Mouse (Mus musculus) ovary, postnatal 10 days (tissue): Measurements from ENCODE around the gene 2310061I04Rik.
"Not testable (repeated sequence)": the region's sequence is repeated elsewhere in the genome, so short reads cannot be mapped to it uniquely, and the experiment has no call there.

ENCODE experiments used
- DNase-seq: peaks from one replicate; pipeline ENCODE4 v3.0.0; 2022; ENCODE audit warnings: low spot score

Gene 2310061I04Rik

GRCm38 (mm10) chr17:35896781-35897643 is at the start of gene 2310061I04Rik:
2310061I04Rik (minus strand) TSS chr17:35897431.
- peak; percentile 79 for DNase-seq

DNA sequence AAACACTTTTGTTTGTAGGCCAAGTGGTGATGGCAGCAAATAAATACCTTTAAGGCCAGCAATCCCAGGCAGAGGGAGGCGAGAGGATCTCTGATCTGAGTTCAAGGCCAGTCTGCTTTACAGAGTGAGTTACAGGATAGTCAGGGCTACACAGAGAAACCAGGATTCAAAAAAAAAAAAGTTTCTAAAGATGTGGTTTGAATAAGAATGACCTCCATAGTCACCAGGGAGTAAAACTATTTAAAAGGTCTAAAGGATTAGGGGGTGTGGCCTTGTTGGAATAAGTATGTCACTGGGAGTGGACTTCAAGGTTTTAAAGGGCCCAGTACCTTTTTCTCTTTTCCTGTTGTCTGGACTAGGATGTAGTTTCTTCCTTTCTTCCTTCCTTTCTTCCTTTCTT is 42.7 kb upstream of the 2310061I04Rik start:
- DNase-seq, result no peak

DNA sequence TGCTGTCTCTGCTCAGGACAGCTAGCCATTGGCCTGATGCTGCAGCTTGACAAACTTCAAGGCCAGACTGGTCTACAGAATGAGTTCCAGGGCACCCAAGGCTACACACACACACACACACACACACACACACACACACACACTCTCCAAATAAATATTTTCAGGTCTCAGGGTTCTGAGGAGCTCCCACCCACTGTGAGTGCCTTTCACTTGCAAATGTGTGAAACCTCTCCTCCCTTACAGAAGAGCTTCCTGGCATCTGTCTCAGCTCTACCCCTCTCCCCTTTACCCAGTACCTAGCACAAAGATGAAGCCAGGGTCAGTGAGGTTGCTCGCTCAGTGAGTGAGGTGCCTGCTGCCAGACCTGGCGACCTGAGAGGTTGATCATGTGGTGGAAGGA is 41.9 kb upstream of the 2310061I04Rik start:
- DNase-seq, result no peak

DNA sequence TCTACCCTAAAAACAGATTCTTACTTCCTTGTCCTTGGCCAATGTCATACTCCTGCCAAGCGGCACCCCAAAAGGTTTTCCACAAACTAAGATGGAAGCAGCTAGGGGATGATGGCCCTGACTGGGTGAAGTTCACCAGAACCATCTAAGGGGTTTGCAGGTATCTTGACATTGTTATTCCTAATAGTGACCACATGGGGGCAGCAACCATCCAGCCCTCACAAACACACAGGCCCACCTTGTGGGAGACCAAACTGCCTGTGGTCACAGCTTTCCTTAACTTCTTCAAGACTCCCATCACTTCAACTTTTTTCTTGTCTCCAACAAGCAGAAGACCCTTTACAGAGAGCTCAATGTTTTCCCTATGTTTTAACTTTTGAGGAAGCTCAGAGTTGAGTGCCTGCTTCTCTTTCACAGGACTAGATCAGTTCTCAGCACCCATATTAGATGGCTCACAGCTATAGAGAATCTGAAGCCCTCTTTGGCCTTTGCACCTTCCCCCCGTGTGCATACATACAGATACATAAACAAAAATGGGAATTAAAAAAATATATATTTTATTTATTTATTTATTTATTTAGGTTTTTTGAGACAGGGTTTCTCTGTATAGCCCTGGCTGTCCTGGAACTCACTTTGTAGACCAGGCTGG is 40.6 kb upstream of the 2310061I04Rik start:
- DNase-seq, result no peak

- DNase-seq, result not testable (repeated sequence)
Observed at GRCm38 (mm10) chr17:35935763-35936162, 38.5 kb upstream of the 2310061I04Rik start.

- DNase-seq, result no peak
Observed at GRCm38 (mm10) chr17:35932608-35933007, 35.4 kb upstream of the 2310061I04Rik start.

DNA sequence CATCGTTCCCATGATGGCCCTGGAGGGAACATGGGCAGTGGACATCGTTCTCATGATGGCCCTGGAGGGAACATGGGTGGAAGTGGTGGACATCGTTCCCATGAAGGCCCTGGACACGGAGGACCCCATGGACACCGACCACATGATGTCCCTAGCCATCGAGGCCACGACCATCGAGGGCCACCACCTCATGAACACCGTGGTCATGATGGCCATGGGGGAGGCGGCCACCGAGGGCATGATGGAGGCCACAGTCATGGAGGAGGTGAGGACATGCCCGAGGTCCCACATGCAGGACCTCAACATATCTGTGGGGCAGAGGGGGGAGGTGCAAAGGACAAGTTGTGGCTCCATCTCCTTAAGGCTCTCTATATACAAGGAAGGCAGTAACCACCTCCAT is 33.4 kb upstream of the 2310061I04Rik start:
- no peak for DNase-seq

GRCm38 (mm10) chr17:35929534-35929933 is 32.3 kb upstream of the 2310061I04Rik start:
- DNase-seq, result no peak

- no peak for DNase-seq
Observed at GRCm38 (mm10) chr17:35927471-35927870, 30.2 kb upstream of the 2310061I04Rik start.

DNA sequence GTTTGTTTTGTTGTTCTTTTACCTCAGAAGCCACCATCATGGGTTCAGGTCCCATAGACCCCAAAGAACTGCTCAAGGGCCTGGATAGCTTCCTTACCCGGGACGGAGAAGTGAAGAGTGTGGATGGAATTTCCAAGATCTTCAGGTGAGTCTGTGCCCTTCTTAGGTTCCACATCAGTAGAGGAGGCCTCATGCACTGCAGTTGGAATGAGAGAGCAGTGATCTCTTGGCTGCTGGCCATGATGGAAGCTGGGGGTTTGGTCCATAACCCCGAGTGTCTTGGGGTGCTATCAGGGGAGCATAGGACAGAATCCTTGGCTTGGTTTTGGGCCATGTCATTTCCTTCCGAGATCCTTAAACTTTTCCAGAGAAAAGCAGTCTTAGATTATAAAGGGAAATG is 26.1 kb upstream of the 2310061I04Rik start:
- no peak for DNase-seq

DNA sequence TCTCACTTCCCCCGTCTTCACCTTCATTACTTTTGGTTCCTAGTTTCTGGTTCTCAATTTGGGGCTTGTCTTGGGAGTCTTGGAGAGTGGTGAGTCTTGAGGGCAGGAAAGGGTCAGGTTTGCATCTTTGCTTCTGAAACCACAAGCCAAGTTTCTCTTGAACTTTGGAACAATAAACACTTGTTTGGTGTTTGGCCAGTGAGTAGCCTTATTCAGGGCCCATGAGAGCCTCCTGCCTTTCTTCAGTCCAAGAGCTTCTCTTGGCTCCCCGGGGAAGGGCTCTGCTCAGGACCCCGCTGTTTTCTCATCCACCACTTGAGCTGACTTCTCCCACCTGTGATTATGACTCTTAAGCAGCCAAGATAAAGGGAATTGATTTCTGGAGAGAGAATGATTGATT is 25.3 kb upstream of the 2310061I04Rik start:
- DNase-seq, result no peak

DNA sequence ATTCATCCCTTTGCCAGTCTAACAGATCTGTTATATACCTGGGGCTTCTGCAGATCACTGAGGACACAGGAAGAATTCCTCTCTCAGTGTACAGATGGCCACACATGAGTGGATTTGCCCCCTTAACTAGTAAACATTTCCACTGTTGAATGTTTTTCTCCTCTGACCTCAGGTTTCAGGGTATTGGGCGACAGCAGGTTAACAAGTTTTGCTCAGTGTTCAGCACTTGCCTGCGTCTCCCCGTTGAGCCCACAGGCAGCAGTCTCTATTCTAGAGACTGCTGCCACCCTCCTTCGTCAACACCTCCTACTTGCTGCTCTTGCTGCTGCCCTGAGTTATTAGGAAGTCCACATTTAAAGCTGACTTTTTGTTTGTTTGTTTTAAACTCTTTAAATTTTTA is 24.5 kb upstream of the 2310061I04Rik start:
- DNase-seq, result no peak

DNA sequence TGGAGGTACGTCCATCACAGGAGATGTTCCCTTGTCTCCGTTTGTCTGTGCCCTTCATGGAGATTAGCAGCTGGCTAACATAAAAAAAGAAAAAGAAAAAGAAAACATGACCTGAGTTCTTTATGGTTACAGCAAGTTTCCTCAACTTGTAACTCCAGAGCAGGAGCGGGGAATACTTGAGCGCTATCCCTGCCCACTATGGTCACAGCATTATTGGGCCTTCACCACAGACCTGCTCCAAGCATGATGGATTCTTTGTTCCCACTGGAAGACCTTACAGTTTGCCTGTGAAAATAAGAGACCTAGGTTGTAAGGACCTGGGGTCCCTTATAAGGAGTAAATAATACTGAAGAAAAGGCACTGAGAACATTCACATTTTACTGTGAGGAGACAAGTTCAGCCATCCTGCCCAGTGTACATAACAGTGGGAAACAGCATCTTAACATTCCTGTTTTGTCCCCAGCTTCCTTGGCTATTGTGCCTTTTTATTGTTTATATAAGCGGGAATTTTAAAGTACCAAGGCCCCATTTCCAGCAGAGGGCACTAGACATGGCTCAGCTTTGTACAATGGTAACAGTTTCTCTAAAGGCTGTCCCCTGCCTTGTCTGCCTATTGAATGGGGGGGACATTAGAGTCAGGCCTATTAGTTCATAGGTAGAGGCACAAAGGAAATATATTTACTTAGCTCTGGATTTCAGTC is 23.8 kb upstream of the 2310061I04Rik start:
- no peak for DNase-seq

GRCm38 (mm10) chr17:35920384-35920783 is 23.2 kb upstream of the 2310061I04Rik start:
- no peak for DNase-seq

DNA sequence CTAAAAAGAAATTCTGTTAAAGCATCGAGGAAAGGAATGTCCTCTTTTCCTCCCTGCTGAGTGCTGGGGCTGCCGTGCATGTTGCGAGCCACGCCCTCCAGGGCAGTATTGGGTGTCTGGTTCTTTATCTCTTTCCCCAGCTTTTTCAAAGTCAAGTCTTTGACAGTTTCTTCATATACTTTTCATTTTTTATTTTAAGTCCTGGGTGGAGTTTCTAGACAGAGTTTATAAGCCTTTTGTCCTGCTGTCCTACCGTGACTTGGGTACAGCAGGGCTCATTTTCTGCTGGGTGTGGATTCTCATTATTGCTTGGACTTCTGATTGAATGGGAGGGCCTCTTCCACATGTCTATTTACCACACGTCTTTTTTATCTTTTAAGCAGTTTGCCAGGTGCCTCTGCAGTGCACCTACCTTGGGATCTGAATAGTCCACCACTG is 22.7 kb upstream of the 2310061I04Rik start:
- no peak for DNase-seq

DNA sequence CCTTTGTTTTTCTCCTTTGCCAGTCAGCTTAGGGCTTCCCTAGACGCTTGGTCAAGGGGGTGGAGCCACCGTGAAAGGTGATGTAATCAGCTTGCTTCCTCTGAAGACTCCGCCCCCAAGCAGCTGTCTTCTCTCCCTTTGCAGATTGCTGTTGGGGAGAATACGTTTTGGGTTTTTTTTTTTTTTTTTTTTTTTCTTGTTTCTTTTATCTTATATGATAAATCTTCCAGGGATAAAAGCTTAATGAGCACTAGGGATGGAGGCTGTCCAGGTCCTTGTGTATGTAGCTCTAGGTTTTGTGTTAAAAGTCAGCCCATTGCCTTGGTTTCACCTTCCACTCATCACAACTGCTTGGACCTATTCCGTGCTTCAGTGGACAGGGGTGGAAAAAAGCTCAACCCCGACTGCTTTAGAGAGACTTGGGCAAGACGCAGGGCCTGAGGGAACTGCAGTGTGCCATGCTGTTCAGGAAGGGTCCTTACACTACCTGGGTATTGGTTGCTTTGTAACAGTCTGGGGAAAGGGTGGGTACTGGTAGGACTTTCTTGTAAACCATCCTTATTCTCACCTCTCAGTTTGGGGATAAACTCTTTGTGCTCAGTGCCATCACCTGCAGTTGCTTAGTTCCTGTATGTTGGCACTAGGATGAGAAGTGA is 22.0 kb upstream of the 2310061I04Rik start:
- DNase-seq, result peak; percentile 66

DNA sequence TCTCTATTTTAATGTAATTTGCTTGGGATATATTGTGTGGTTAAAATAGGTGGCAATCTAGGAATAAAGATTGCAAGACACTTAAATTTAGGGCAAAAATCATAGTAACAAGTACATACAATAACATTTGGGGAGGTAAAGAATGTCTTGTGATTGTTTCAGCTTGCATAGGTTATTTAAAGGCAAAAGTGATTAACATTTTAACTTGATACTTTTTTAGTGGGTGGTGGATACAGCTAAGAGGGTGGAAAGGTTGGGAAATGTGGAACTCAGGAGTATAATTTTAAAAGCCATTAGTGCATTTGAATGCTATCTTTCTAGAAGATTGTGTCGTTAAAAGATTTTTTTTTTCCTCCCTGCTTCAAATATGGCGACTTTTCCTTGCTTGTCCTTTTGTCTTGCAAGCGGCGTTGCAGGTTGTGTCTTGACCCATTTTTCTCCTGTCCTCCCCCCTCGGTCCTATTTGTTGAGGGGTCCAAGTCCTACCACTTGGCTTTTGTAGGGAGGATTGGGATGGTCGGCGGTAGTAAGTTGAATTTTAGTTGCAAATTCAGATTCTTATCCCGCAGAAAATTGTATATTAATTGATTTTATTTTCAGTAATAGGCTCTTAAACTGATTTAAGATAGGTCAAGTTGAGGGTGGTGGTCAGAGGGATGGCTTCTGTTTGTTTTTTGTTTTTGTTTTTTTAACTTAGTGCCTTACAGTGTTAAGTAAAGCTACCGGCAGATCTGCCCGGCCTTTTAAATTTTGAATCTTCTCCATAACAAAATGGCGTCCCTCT is 21.2 kb upstream of the 2310061I04Rik start:
- peak; percentile 32 for DNase-seq

DNA sequence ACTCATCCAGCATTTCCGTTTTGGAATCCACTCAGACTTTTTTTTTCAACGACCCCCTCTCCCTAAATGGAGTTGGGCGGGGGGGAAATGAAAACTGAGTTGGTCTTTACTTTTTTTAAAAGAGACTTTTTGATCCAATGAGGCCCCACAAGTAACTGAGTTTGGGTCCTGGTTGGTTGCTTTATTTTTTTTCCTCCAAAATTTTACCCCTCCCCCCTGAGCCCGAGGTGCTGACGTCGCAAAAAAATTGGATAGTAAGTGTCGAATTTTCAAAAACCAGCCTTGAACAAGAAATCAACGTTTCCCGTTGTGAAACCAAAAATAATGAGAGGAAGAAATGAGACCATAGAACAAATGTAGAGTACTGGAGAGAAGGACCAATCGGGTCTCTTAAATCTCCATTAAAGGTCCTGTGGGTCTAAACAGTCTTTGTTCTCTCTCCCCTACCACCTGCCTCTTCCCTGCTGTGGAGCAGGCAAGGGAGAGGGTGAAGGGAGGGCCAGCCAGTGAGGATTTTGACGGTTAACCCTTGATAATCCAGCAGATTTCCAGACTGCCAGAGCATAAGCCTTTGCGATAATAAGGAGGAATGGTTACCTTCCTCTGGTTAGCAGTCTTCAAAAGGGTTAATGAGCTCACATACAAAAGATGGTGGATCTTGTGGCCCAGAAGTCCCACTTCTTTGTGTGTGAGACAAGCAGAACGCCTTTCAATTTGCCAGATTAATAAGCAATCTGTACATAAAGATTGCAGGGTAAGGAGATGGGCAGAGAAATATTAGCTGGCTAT is 20.4 kb upstream of the 2310061I04Rik start:
- no peak for DNase-seq

DNA sequence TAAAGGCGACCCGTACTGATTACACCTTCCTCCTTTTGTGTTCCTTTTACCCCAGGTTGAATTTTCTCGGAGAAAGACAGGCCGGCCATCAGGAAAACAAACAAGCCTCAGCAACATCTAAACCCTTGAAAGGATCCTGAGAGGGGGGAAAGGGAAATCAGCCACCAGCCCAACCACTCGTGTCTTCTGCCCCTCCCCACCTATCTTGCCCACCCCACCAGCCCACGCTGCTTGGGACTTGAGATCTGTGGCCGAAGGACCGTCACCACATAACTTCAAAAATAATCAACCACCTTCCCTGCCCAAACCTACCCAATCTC is 19.9 kb upstream of the 2310061I04Rik start:
- no peak for DNase-seq

DNA sequence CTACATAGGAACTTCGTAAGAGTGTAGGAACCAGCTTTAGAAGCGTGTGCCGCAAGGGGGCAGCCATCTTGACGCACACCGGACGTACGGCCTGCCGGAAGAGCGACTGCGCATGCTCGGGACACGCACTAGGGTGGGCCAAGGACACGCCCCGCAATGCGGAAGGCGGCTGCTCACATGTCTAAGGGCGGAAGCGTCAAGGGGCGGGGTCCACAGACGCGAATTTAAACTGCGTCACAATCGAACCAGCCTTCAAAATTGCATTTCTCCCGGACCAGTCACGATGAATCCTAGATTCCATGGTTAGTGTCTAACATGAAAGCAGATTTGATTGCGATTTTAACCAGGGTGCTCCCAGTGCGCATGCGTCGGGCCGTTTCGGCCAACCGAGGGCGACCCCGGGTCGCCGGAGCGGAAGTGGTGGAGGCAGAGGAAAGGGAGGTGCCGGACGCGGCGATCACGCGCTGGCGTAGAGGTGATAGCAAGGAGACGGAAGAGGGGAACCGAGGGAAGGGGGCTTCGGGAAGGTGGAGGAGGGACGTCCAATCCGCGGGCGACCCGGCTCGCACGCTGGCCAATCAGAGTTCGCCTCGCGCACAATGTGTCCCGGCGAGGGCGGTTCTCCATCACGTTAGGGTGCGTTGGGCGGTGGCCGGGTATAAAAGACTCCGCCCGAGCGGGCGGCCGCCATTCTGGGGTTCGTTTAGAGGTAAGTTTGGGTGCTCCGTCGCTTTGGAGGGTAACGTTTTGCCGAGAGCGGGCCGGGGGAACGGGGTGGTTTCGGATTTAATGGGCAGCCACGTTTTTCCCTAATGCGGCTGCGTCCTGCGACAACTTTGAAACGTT is 19.3 kb upstream of the 2310061I04Rik start, which contains the start of the genes Mrps18b and Ppp1r10:
Gene Mrps18b (minus strand): TSS at position 93 of the 846 bp plus-strand sequence.
Gene Ppp1r10 (plus strand): TSS at position 138 of the 846 bp plus-strand sequence.
- peak; percentile 96 for DNase-seq
